Mouse (Mus musculus): ENCODE data around the gene Smc5.

GRCm38 (mm10) chr19:23273355-23274053 lies at the start of gene Smc5:
- no peak for TF ChIP-seq CTCF (conservative IDR thresholded peaks at IDR 0.05; ENCODE audit: low read length)
- no peak for TF ChIP-seq NANOG (IDR thresholded peaks at IDR 0.05; ENCODE audit: borderline replicate concordance, low read length)
